Comparison of ENCODE assay signal across 28 mouse cellular contexts in genomic region chr13:45267446-45267845, GRCm38 (mm10).
A peak's percentile ranks its signal among the peaks of the same experiment; 100 is the strongest.
DNase-seq lines count a peak whose midpoint lies in the region; ATAC-seq and TF ChIP-seq lines count a peak whose summit lies in the region.
"Had no signal": no experiment of that assay in that cellular context is flagged by ENCODE, and none has a peak within 500 bp of the region (broad histone marks: within the 10 kb centered on the region; RNA-seq: fewer than 3 reads in every experiment).

No protein-coding gene starts in this region.

- no peaks in the 10 kb centered on the region for H3K79me2 ChIP-seq in MEL (ENCODE audit: control insufficient read depth, insufficient read depth, low read length, poor library complexity)

- no peak for TF ChIP-seq RAD21 in MEL (IDR thresholded peaks at IDR 0.05; ENCODE audit: low read depth, low read length)

- H3K27ac ChIP-seq in heart, embryonic 10.5 days, result no peak overlapping the region
- peak overlapping the region; percentile 55; the same call in 1 of the 2 replicates for H3K27ac ChIP-seq in liver, postnatal 0 days (ENCODE audit: low read depth)
- no peak overlapping the region for H3K27ac ChIP-seq in MEL (ENCODE audit: control insufficient read depth, low read depth, low read length)
- H3K27ac ChIP-seq in forebrain, embryonic 14.5 days (ENCODE audit: low read depth, low read length), result no peak overlapping the region
- H3K27ac ChIP-seq: liver, embryonic 14.5 days; midbrain, embryonic 10.5 days; stomach, embryonic 15.5 days had no signal

- no peaks in the 10 kb centered on the region for H3K9me3 ChIP-seq in heart, embryonic 10.5 days
- no peaks in the 10 kb centered on the region for H3K9me3 ChIP-seq in liver, postnatal 0 days (ENCODE audit: low read length)
- no peaks in the 10 kb centered on the region for H3K9me3 ChIP-seq in MEL (replicated peaks; ENCODE audit: insufficient read depth, low read length)
- H3K9me3 ChIP-seq in forebrain, embryonic 14.5 days (replicated peaks; ENCODE audit: control insufficient read depth, low read length), result no peaks in the 10 kb centered on the region
- H3K9me3 ChIP-seq: hindbrain, embryonic 15.5 days; limb, embryonic 13.5 days; midbrain, embryonic 10.5 days; midbrain, embryonic 15.5 days; neural tube, embryonic 15.5 days; stomach, embryonic 15.5 days had no signal

- 0 out of 2 replicates have a peak, but pooled peaks cover 3% of the 10 kb centered on the region for H3K27me3 ChIP-seq in heart, embryonic 10.5 days (ENCODE audit: insufficient read depth, poor library complexity, severe bottlenecking)
- peaks cover 72% of the 10 kb centered on the region for H3K27me3 ChIP-seq in liver, postnatal 0 days (ENCODE audit: insufficient read depth, low read length)
- H3K27me3 ChIP-seq in MEL (ENCODE audit: control insufficient read depth in 1 of 2, insufficient read depth in 2 of 2, low read length in 2 of 2), result no peaks in the 10 kb centered on the region; a peak in 1 of 4 replicates
- no peaks in the 10 kb centered on the region for H3K27me3 ChIP-seq in forebrain, embryonic 14.5 days (replicated peaks; ENCODE audit: control insufficient read depth, insufficient read depth, low read length)
- H3K27me3 ChIP-seq: heart, embryonic 12.5 days; hindbrain, embryonic 15.5 days; limb, embryonic 13.5 days; midbrain, embryonic 15.5 days; neural tube, embryonic 15.5 days; stomach, embryonic 15.5 days had no signal

- 72% methylated on average over 5 of the region's 5 CpGs for WGBS in heart, embryonic 10.5 days
- 69% methylated on average over 5 of the region's 5 CpGs for WGBS in liver, postnatal 0 days (ENCODE audit: insufficient replicate concordance)
- WGBS in forebrain, embryonic 14.5 days, result 84% methylated on average over 5 of the region's 5 CpGs

- TF ChIP-seq POLR2A in MEL (IDR thresholded peaks at IDR 0.05; ENCODE audit: control insufficient read depth in 1 of 2, insufficient read depth in 1 of 2, low read depth in 1 of 2, low read length in 2 of 2, poor library complexity in 1 of 2), result no peak
- TF ChIP-seq POLR2A in brain, embryonic 14.5 days (IDR thresholded peaks at IDR 0.05; ENCODE audit: borderline replicate concordance, extremely low read depth, insufficient read depth, insufficient read length, poor library complexity, severe bottlenecking), result no peak

- peak; percentile 54 for DNase-seq in heart, embryonic 10.5 days (ENCODE audit: low spot score)
- DNase-seq in heart, postnatal 4 days, result no peak
- no peak for DNase-seq in liver, postnatal 0 days
- no peak for DNase-seq in liver
- peak; percentile 16 for DNase-seq in MEL (ENCODE audit: low read depth, low spot score)
- DNase-seq in brain, embryonic 14.5 days (ENCODE audit: low read depth), result peak; percentile 7
- no peak for DNase-seq in forebrain, embryonic 14.5 days (ENCODE audit: low spot score)
- no peak for DNase-seq in frontal cortex, postnatal 10 days (ENCODE audit: low spot score in 2 of 2)
- DNase-seq: adrenal gland, adult 8-10 months; cerebellum, adult 18-20 months; cerebellum, postnatal 14 days; gastrocnemius, postnatal 14 days; kidney, adult 11 months; kidney, postnatal 14 days; lung, postnatal 14 days; retina, postnatal 1 day; thymus, postnatal 14 days had no signal

- TF ChIP-seq EP300 in liver, postnatal 0 days (IDR thresholded peaks at IDR 0.05; ENCODE audit: low read depth), result no peak
- TF ChIP-seq EP300 in MEL (IDR thresholded peaks at IDR 0.05; ENCODE audit: low read depth in 1 of 2, low read length in 2 of 2), result no peak

- no peak overlapping the region for H3K4me3 ChIP-seq in heart, embryonic 10.5 days
- no peak overlapping the region for H3K4me3 ChIP-seq in liver, postnatal 0 days (ENCODE audit: low read depth, low read length)
- H3K4me3 ChIP-seq in MEL (ENCODE audit: control insufficient read depth in 1 of 2, insufficient read depth in 1 of 2, low read depth in 2 of 2, low read length in 2 of 2), result no peak overlapping the region
- no peak overlapping the region for H3K4me3 ChIP-seq in forebrain, embryonic 14.5 days (ENCODE audit: low read depth, low read length)
- H3K4me3 ChIP-seq: erythroblast, embryonic 14.5 days; heart, embryonic 12.5 days; hindbrain, embryonic 15.5 days; limb, embryonic 13.5 days; midbrain, embryonic 10.5 days; midbrain, embryonic 15.5 days; neural tube, embryonic 15.5 days; stomach, embryonic 15.5 days had no signal

- H3K4me2 ChIP-seq in liver, postnatal 0 days (ENCODE audit: low read depth, low read length), result no peak overlapping the region
- H3K4me2 ChIP-seq in forebrain, embryonic 14.5 days (ENCODE audit: low read length), result no peak overlapping the region
- H3K4me2 ChIP-seq: heart, embryonic 12.5 days; hindbrain, embryonic 15.5 days; limb, embryonic 13.5 days; lung, embryonic 14.5 days; midbrain, embryonic 15.5 days; neural tube, embryonic 15.5 days; stomach, embryonic 15.5 days had no signal

- H3K36me3 ChIP-seq in heart, embryonic 10.5 days, result no peaks in the 10 kb centered on the region
- no peaks in the 10 kb centered on the region for H3K36me3 ChIP-seq in liver, postnatal 0 days (replicated peaks; ENCODE audit: insufficient read depth, low read length)
- H3K36me3 ChIP-seq in MEL (ENCODE audit: control insufficient read depth in 1 of 2, insufficient read depth in 2 of 2, low read length in 2 of 2), result no peaks in the 10 kb centered on the region
- no peaks in the 10 kb centered on the region for H3K36me3 ChIP-seq in forebrain, embryonic 14.5 days (ENCODE audit: control insufficient read depth, insufficient read depth, low read length)
- H3K36me3 ChIP-seq: heart, embryonic 12.5 days; hindbrain, embryonic 15.5 days; limb, embryonic 13.5 days; midbrain, embryonic 10.5 days; midbrain, embryonic 15.5 days; neural tube, embryonic 15.5 days; stomach, embryonic 15.5 days had no signal

- ATAC-seq in liver, postnatal 0 days, result no peak; the same call in 1 of the 2 replicates
- ATAC-seq in forebrain, embryonic 14.5 days, result no peak
- ATAC-seq: inflammation-experienced regulatory T-cells, adult 6 months had no signal

- H3K4me1 ChIP-seq in heart, embryonic 10.5 days, result 0 out of 2 replicates have a peak, but pooled peaks cover 3% of the 10 kb centered on the region
- no peaks in the 10 kb centered on the region for H3K4me1 ChIP-seq in liver, postnatal 0 days (ENCODE audit: insufficient read depth)
- no peaks in the 10 kb centered on the region for H3K4me1 ChIP-seq in MEL (ENCODE audit: control insufficient read depth in 1 of 2, insufficient read depth in 2 of 2, low read length in 2 of 2)
- no peaks in the 10 kb centered on the region for H3K4me1 ChIP-seq in forebrain, embryonic 14.5 days (ENCODE audit: control insufficient read depth, insufficient read depth, low read length)
- H3K4me1 ChIP-seq: heart, embryonic 12.5 days; stomach, embryonic 15.5 days had no signal

- no peak overlapping the region for H3K9ac ChIP-seq in liver, postnatal 0 days (replicated peaks)
- no peak overlapping the region for H3K9ac ChIP-seq in MEL (ENCODE audit: control insufficient read depth, low read depth, low read length, poor library complexity, severe bottlenecking)
- no peak overlapping the region for H3K9ac ChIP-seq in forebrain, embryonic 14.5 days (ENCODE audit: low read length)
- H3K9ac ChIP-seq: heart, embryonic 12.5 days; hindbrain, embryonic 15.5 days; limb, embryonic 13.5 days; liver, embryonic 14.5 days; lung, embryonic 14.5 days; midbrain, embryonic 15.5 days; neural tube, embryonic 15.5 days; stomach, embryonic 15.5 days had no signal

- no peak for TF ChIP-seq CTCF in liver, postnatal 0 days (IDR thresholded peaks at IDR 0.05; ENCODE audit: low read depth)
- TF ChIP-seq CTCF in MEL (IDR thresholded peaks at IDR 0.05 in 2 of 3, conservative IDR thresholded peaks at IDR 0.05 in 1 of 3; ENCODE audit: control insufficient read depth in 1 of 3, insufficient read depth in 1 of 3, low read depth in 2 of 3, low read length in 3 of 3, poor library complexity in 1 of 3, severe bottlenecking in 1 of 3), result no peak
- no peak for TF ChIP-seq CTCF in brain, embryonic 14.5 days (IDR thresholded peaks at IDR 0.05; ENCODE audit: borderline replicate concordance, extremely low read depth, insufficient read depth, insufficient read length)

TF ChIP-seq in MEL, 35 proteins besides CTCF, POLR2A, EP300 and RAD21:
- TF ChIP-seq GATA1 (IDR thresholded peaks at IDR 0.05; ENCODE audit: low read depth, low read length) (no peak), CHD2 (IDR thresholded peaks at IDR 0.05; ENCODE audit: low read length) (no peak), ZKSCAN1 (IDR thresholded peaks at IDR 0.05; ENCODE audit: low read depth, low read length) (no peak), SMC3 (IDR thresholded peaks at IDR 0.05; ENCODE audit: low read depth, low read length) (no peak), ETS1 (IDR thresholded peaks at IDR 0.05; ENCODE audit: low read depth, low read length) (no peak), POLR2AphosphoS2 (IDR thresholded peaks at IDR 0.05; ENCODE audit: low read length) (no peak), SIN3A (IDR thresholded peaks at IDR 0.05; ENCODE audit: low read length) (no peak), RCOR1 (IDR thresholded peaks at IDR 0.05; ENCODE audit: low read depth, low read length) (no peak), MXI1 (IDR thresholded peaks at IDR 0.05; ENCODE audit: low read depth, low read length) (no peak), MEF2A (IDR thresholded peaks at IDR 0.05; ENCODE audit: extremely low read depth, insufficient replicate concordance, low read depth, low read length, poor library complexity, severe bottlenecking) (no peak), ZMIZ1 (IDR thresholded peaks at IDR 0.05; ENCODE audit: low read depth, low read length) (no peak), ELF1 (IDR thresholded peaks at IDR 0.05; ENCODE audit: low read depth, low read length) (no peak), POLR2AphosphoS5 (IDR thresholded peaks at IDR 0.05; ENCODE audit: borderline replicate concordance, low read depth, low read length) (no peak)

Comparison
In these comparisons a context has a peak if more than half of its experiments do, and no peak if none do; other contexts are left out.
1. DNase-seq: peak in heart, embryonic 10.5 days (single experiment), MEL (single experiment) and brain, embryonic 14.5 days (single experiment); none in heart, postnatal 4 days (single experiment), liver, postnatal 0 days (single experiment), liver (single experiment), forebrain, embryonic 14.5 days (single experiment) and frontal cortex, postnatal 10 days (0 of 2).